Mouse (Mus musculus) megakaryocyte, embryonic 14.5 days (primary cell): ENCODE measurements at regions not wholly inside any gene's neighbourhood (a gene's known extent, or its start where the extent isn't known, plus 50 kb on each side); places are given as distances from the start of the nearest gene placed in this dataset.

Experiments used
- H3K27me3 ChIP-seq: replicated peaks from 2 replicates; pipeline ENCODE3; 2012; ENCODE audit warnings: inconsistent platforms
- H3K36me3 ChIP-seq: replicated peaks from 2 replicates; pipeline ENCODE3; 2012; ENCODE audit warnings: low read length, inconsistent platforms, mixed read lengths
- H3K4me1 ChIP-seq: 2 replicates; pipeline ENCODE4 v1.6.1; 2012; ENCODE audit warnings: inconsistent platforms
- H3K4me3 ChIP-seq: replicated peaks from 2 replicates; pipeline ENCODE3; 2012; ENCODE audit warnings: moderate library complexity, mild to moderate bottlenecking, inconsistent platforms
- H3K9me3 ChIP-seq: 2 replicates; pipeline ENCODE4 v1.6.1; 2012; ENCODE audit warnings: inconsistent platforms
- FLI1 ChIP-seq: IDR thresholded peaks from 2 replicates; pipeline ENCODE4 v1.6.1; 2012; ENCODE audit warnings: low read length, inconsistent platforms, mixed read lengths
- GATA1 ChIP-seq: IDR thresholded peaks from 3 replicates; pipeline ENCODE4 v1.6.1; 2012; ENCODE audit warnings: mixed read lengths, low read length, inconsistent platforms, borderline replicate concordance

DNA sequence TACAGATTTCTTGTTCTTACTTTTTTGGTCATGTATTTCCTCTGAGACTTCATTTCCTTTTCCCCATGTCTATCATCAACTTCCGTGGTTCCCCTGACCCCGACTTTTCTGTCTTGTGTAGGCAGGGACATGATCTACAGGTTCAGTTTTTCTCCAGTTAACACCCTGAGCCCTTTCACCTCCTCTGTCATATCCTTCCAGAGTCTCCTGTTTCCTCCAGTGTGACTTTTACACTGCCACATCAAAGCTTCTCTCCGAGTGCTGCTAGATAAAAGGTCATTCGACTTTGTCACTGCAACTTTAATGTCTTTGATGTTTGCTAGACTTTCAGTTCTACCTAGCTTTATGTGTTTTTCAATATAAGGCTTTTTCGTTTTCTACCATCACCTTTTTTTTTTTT is 72.5 kb downstream of the Phlda1 start:
- Histone ChIP-seq H3K9me3 (peaks cover 6% of the 10 kb centered on the region; the same call in 1 of the 2 replicates), H3K4me3 (no peak overlapping the region), H3K36me3 (peaks cover 2% of the 10 kb centered on the region), H3K27me3 (no peaks in the 10 kb centered on the region), H3K4me1 (peaks cover 92% of the 10 kb centered on the region)
- TF ChIP-seq GATA1 (no peak), FLI1 (no peak)

DNA sequence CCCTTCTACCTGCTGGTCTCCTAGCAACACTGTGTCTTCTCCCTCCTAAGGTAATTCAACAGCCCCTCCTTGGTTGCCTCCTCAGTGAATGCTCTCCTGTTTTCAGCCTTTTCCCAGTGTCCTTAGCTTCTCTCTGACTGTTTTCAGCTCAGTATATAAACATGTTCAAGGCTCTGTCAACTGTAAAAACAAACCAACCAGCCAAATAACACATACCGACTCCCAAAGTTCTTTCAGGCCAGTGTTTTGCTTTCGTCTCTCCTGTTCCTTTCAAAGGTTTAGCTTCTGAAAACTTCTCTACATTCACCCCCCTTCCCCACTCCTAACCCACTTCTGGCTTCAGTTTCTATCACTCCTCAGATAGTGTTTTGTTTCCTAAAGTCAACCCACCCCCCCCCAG is 73.4 kb downstream of the Phlda1 start:
- peaks cover 3% of the 10 kb centered on the region for H3K36me3 ChIP-seq
- TF ChIP-seq FLI1 (no peak), GATA1 (no peak)
- peaks cover 91% of the 10 kb centered on the region for H3K4me1 ChIP-seq
- H3K27me3 ChIP-seq: no peaks in the 10 kb centered on the region
- H3K4me3 ChIP-seq: no peak overlapping the region
- peaks cover 7% of the 10 kb centered on the region; the same call in 1 of the 2 replicates for H3K9me3 ChIP-seq

- H3K27me3 ChIP-seq: no peaks in the 10 kb centered on the region
- H3K36me3 ChIP-seq: peaks cover 3% of the 10 kb centered on the region
- peaks cover 81% of the 10 kb centered on the region for H3K4me1 ChIP-seq
- no peak overlapping the region for H3K4me3 ChIP-seq
- peaks cover 7% of the 10 kb centered on the region; the same call in 1 of the 2 replicates for H3K9me3 ChIP-seq
- TF ChIP-seq FLI1: no peak
- no peak for TF ChIP-seq GATA1
Measured at GRCm38 (mm10) chr10:111580401-111581100, 74.5 kb downstream of the Phlda1 start.

DNA sequence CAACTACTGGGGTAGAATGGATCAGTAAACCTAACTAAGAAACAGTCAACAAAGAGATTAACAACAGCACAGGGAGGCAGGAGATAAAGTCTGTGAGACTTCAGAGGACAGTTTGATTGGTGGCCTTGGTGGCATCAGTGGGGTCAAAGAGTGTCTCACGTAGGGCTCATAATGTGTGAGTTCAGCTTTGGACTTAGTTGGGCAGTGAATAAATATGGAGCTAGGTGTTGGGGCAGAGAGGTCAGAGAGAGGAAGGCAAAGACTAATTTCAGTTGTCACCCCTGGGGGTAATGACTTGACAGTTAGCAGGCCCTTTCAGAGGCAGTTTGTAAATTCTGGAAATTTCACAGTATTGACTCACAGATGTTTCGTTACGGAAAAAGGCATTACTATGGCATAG is 75.8 kb downstream of the Phlda1 start:
- Histone ChIP-seq H3K4me3 (no peak overlapping the region), H3K27me3 (no peaks in the 10 kb centered on the region), H3K9me3 (peaks cover 7% of the 10 kb centered on the region; the same call in 1 of the 2 replicates), H3K4me1 (peaks cover 68% of the 10 kb centered on the region), H3K36me3 (peaks cover 3% of the 10 kb centered on the region)
- TF ChIP-seq FLI1 (no peak), GATA1 (no peak)

DNA sequence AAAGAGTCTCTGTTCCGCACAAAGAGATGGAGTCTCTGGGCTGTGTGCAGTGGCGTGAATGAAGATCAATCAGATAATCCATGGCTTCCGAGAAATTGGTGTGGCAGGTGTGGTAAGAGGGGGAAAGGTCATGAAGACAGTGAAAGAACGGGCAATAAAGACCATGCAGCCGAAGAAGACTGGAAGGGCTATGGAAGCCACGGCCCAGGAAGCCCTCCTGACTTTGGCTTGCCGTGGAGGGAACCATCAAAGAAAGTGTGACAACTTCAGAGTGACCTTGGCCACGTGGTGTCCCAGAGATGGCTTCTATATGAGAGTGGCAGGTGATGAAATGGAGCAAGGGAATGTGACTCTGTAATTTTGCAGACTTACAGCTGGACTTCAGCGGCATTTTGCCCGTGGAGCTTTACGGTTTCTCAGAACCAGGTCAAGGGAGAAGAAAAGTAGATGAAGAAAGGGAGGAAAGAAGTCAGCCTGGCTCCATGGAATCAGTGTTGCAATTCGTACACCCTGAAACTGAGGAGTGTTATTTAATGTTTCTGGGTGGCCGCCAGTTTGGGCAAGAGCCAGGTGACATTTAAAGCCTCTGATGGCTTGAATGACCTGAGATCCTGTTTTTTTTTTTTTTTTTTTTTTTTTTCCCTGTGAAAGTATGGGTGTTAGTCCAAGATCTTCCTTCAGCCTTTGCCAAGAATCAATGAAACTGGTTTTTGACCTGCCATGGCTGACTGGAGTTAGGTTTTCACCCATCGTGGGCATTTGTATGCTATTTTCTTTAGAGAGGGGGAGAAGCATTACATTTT is 76.4 kb downstream of the Phlda1 start:
- peaks cover 61% of the 10 kb centered on the region for H3K4me1 ChIP-seq

GRCm38 (mm10) chr10:111583124-111583743 is 77.1 kb downstream of the Phlda1 start:
- Histone ChIP-seq H3K36me3 (peaks cover 3% of the 10 kb centered on the region), H3K4me3 (no peak overlapping the region), H3K9me3 (peaks cover 7% of the 10 kb centered on the region; the same call in 1 of the 2 replicates), H3K27me3 (no peaks in the 10 kb centered on the region), H3K4me1 (peaks cover 60% of the 10 kb centered on the region)
- TF ChIP-seq GATA1 (no peak), FLI1 (no peak)

More for the DNA sequence above, 76.4 kb downstream of the Phlda1 start:
- TF ChIP-seq GATA1 (no peak), FLI1 (no peak)
- Histone ChIP-seq H3K9me3 (peaks cover 7% of the 10 kb centered on the region; the same call in 1 of the 2 replicates), H3K27me3 (no peaks in the 10 kb centered on the region), H3K4me3 (no peak overlapping the region), H3K36me3 (peaks cover 3% of the 10 kb centered on the region)

- H3K36me3 ChIP-seq: peaks cover 3% of the 10 kb centered on the region
- peaks cover 60% of the 10 kb centered on the region for H3K4me1 ChIP-seq
- H3K9me3 ChIP-seq: peaks cover 7% of the 10 kb centered on the region; the same call in 1 of the 2 replicates
- H3K27me3 ChIP-seq: no peaks in the 10 kb centered on the region
- TF ChIP-seq GATA1 (no peak), FLI1 (no peak)
- no peak overlapping the region for H3K4me3 ChIP-seq
Measured at GRCm38 (mm10) chr10:111583744-111584152, 77.7 kb downstream of the Phlda1 start.

DNA sequence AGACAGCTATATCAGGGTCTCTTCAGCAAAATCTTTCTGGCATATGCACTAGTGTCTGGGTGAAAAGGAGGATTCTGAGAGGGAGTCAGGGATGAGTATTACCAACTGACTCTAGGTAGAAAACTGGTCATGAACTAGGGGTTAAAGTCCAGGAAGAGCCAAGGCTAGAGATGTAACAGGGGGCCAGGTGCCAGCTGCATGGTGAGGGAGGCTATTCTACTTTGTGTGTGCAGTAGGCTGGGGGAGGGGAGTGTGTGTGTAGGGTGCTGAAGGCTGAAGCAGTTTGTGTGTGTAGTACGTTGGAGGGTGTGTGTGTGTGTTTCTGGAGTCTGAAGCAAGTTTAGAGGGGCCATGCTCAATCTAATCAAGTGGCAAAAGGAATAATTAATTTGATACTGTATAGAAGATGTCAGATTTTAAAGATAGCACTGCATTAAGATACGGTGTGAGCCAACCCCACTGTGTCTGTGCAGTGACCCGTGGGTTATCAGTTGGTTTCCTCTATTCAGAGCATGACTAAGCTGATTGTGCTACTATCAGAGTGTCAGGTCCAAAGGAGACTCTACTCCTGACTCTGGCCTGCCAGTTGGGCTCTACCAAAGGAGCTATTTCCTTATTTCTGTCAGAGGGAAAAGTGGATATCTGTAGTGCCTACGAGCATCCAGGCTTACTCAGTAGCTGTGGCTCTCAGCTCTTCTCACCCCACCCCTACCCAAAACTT is 82.0 kb downstream of the Phlda1 start:
- H3K4me1 ChIP-seq: peaks cover 27% of the 10 kb centered on the region
- TF ChIP-seq GATA1: no peak
- no peak for TF ChIP-seq FLI1
- H3K4me3 ChIP-seq: peak overlapping the region; percentile 38
- no peaks in the 10 kb centered on the region for H3K27me3 ChIP-seq
- peaks cover 10% of the 10 kb centered on the region; the same call in 1 of the 2 replicates for H3K9me3 ChIP-seq
- peaks cover 3% of the 10 kb centered on the region for H3K36me3 ChIP-seq

DNA sequence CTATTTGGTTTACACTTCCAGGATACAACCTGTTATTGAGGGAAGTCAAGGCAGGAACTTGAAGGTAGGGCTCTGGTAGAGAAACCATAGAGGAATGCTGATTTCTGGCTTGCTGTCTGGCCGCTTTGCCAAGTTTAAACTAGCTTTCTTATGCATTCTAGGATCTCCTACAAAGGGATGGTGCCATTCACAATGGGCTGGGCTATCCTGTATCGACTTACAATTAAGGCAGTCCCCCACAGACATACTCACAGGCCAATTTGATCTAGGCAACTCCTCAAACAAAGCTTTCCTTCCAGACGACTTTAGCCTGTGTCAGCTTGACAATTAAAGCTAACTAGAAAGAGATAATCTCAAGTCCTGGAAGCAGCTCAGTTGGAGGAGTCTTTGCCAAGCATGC is 83.1 kb downstream of the Phlda1 start:
- TF ChIP-seq FLI1 (no peak), GATA1 (no peak)
- H3K9me3 ChIP-seq: peaks cover 3% of the 10 kb centered on the region; the same call in 1 of the 2 replicates
- no peak overlapping the region for H3K4me3 ChIP-seq
- peaks cover 4% of the 10 kb centered on the region for H3K36me3 ChIP-seq
- no peaks in the 10 kb centered on the region for H3K27me3 ChIP-seq
- H3K4me1 ChIP-seq: peaks cover 16% of the 10 kb centered on the region
